Mouse (Mus musculus) urinary bladder, postnatal 25 days (tissue): ENCODE results near the gene Bloc1s1.

ENCODE experiments used
- DNase-seq: peaks from one replicate; pipeline ENCODE4 v3.0.0; 2022; ENCODE audit warnings: low spot score

The Bloc1s1 gene

GRCm38 (mm10) chr10:128923935-128924334 lies at the start of gene Bloc1s1:
TSS of gene Bloc1s1 (minus strand) at chr10:128924035.
- no peak for DNase-seq

- no peak for DNase-seq
Measured at GRCm38 (mm10) chr10:128972841-128973240, 49.0 kb upstream of the Bloc1s1 start.

- no peak for DNase-seq
Measured at GRCm38 (mm10) chr10:128970740-128971250, 47.0 kb upstream of the Bloc1s1 start.

DNA sequence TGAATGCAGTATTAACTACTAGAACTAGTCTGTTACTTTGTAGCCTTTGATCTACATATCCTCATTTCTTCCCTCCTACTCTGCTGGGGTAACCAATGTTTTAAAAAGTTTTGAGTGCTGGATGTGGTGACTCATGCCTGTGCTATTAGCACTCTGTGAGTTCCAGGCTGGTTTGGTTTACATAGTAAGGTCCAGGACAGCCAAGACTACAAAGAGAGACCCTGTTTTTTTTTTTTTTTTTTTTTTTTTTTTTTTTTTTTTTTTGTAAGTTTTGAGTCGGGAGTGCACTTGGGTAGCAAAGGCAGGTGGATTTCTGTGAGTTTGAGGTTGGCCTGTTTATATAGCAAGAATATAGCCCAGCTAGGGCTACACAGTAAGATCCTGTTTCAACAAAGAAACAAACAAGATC lies 44.5 kb upstream of the Bloc1s1 start:
- no peak for DNase-seq

DNA sequence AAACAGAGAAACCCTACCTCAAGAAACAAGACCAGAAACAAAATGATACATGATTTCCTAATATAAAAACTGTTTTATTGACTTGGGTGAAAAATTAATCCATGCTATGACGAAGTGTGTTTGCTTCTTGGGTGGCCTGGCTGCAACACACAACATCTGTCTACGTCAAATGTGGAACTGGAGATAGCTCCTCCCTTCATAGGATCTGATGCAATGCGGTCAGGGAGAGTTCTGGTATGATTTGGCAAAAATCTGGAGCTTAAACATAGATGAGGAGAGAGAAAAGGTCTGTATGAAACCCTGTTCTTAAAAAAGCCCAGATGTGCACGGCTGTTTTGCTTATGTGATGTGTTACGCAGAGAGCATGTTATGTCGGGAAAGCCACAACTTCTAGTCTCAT lies 42.0 kb upstream of the Bloc1s1 start:
- no peak for DNase-seq

DNA sequence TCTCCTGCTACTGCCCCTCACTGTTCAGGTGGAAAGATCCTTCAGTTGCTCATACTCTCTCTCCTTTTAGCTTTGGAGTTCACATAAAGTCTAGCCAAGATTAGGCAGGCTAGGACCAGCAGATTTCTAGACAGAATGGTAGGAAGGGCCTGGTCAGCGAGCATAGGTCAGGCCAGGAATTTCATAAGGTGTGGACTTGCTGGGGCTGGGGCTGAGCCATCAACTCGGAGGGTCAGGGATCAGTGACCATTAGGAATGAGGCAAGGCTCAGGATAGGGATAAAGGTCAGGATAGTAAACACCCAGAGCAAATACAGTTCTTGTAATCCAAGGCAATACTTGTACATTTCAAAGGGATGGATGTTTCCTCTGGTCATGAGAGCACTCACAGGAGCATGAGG lies 41.1 kb upstream of the Bloc1s1 start:
- DNase-seq, result no peak

DNA sequence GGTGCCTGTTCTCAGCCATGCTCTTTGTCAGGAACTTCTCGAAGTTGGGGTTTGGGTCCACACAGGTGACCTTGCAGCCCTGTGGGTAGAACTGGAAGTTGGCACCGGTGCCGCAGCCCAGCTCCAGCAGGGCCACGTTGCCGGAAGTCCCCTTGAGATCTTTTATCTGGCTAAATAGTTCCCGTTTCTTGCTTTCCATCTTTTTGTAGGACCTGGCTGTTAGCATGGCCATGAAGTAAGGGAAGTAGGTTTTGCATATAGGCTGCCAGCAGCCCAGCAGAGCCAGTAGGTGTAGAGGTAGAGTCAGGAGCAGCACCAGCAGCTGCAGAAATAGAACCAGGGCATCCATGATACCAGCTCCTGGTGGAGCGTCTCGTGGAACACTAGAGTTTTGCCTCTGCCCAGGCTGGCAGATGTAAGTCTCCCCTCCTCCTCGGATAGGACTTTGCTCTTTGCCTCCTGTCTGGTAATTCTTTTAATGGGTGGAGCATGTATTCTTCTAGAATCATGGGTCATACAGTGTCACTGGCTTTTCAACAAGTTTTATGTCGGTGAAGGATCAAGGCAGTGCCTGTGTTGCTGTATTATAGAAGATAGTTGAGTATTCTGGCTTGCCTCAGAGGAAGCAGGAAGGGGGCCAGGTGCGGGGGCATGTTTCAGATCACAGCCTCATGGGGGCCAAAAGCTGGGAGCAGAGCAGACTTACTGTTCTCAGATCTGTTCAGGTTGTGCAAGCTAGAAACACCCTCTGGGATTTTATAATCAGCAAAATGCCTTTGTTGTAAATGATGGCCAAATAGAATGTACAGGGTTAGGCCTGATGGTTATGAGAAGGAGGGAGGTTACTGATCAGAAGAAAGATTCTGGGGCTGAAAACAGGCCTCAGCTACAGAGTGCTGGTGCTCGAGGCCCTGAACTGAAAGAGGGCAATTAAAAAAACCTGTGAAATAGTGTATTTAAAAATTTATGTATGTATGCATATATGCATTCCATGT lies 37.1 kb upstream of the Bloc1s1 start, which contains the start of gene Mettl7b:
Gene Mettl7b (minus strand): TSS at position 399 of the 995 bp plus-strand sequence.
- no peak for DNase-seq

DNA sequence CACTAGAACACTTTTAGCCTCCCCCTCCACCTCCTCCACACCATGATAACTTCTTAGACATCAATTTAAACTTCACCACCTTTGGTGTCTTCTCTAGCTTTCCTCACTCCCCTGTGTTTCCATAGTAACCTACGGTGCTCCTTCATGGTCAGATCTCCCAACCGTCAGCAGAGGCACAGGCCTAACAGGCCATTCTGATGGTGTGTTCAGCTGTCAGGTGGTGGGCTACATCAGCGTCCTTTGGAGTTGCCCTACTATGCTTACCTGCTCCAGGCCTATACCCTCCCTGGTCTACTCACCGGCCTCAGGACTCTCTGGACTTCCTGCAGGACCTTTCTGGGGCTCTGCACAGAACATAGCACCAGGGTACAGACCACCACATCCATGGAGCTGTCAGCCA lies 36.3 kb upstream of the Bloc1s1 start:
- no peak for DNase-seq

DNA sequence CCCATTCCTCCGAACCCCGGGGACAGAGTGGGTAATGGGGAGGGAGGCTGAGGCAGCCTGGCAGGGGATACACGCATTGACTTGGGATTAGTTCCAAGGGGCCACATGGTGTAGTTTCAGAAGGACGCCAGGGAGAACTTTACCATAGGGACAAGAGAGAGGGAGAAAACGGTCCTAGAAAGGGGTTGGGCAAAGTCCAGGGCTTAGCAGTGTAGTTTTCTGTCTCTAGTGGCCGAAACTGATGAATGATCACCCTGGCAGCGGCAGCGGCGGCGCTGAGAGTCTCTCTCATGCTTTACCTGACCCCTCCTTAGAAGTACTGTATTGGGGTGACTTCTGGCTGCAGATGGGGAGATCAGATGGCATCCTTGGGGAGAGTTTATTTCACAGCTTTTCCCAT lies 34.5 kb upstream of the Bloc1s1 start:
- no peak for DNase-seq

- DNase-seq, result no peak
Measured at GRCm38 (mm10) chr10:128950208-128950887, 26.5 kb upstream of the Bloc1s1 start.

GRCm38 (mm10) chr10:128947496-128947895 lies 23.7 kb upstream of the Bloc1s1 start:
- DNase-seq, result no peak

DNA sequence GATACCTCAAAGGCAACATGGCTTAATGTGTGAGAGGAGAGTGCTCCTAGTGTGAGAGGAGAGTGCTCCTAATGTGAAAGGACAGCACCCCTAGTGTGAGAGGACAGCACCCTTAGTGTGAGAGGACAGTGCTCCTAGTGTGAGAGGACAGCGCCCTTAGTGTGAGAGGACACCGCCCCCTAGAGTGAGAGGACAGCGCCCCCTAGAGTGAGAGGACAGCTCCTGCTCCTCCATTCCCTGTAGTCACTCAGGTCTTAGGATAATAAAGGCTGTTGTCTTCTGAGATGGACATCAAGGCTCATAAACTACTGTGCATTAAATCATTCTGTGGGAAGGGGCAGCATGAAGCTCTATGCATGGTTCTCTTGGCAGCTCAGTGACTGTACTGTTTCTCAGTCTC lies 21.8 kb upstream of the Bloc1s1 start:
- DNase-seq, result no peak

- no peak for DNase-seq
Measured at GRCm38 (mm10) chr10:128940475-128941061, 16.7 kb upstream of the Bloc1s1 start.

GRCm38 (mm10) chr10:128938974-128939373 lies 15.1 kb upstream of the Bloc1s1 start:
- no peak for DNase-seq

GRCm38 (mm10) chr10:128938457-128938856 lies 14.6 kb upstream of the Bloc1s1 start:
- DNase-seq, result no peak

DNA sequence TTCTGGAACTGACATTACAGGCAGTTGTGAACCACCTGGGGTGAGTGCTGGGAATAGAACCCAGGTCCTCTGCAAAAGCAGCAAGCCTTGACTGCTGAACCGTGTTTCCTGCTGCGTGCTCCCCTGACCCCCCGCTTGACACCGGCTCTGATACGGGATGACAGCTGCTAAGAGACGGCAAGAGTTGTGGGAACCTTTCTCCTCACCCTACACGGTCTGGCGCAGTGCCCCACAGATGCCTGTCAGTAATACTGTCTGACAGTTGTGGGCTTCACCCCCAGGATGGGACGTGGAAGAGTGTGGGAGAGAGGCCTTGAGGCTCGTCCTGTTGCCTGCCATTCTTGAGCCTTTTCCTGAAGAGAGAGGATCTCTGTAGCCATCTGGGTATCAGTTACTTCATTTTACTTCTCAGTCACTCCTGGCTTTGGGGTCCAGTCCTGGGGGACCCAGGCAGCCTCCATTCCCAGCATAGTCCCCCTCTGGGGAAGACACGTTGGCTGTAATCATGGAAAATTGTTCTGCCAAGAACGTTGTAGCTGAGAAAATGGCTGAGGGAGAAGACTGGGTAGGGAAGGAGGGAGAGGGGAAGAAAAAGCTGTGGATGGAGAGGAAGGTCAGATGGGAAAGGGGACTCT lies 14.0 kb upstream of the Bloc1s1 start:
- DNase-seq, result no peak

GRCm38 (mm10) chr10:128935826-128936440 lies 12.1 kb upstream of the Bloc1s1 start:
- DNase-seq, result no peak

GRCm38 (mm10) chr10:128934997-128935787 lies 11.4 kb upstream of the Bloc1s1 start:
- DNase-seq, result no peak

GRCm38 (mm10) chr10:128933976-128934721 lies 10.3 kb upstream of the Bloc1s1 start:
- DNase-seq, result no peak

- DNase-seq, result no peak
Measured at GRCm38 (mm10) chr10:128933574-128933973, 9.7 kb upstream of the Bloc1s1 start, which contains the start of gene Itga7. TSS of gene Itga7 (plus strand) at chr10:128933818.
